In genomic region chr13:110138644-110139043, GRCm38 (mm10) we compare ENCODE assay signal across 17 mouse cellular contexts.
DNase-seq lines count a peak whose midpoint lies in the region; ATAC-seq and TF ChIP-seq lines count a peak whose summit lies in the region.
"Had no signal": no experiment of that assay in that cellular context is flagged by ENCODE, and none has a peak within 500 bp of the region (broad histone marks: within the 10 kb centered on the region; RNA-seq: fewer than 3 reads in every experiment).

No protein-coding gene starts in this region.

- H3K9ac ChIP-seq in hindbrain, embryonic 13.5 days = no peak overlapping the region
- H3K9ac ChIP-seq in hindbrain, embryonic 16.5 days (ENCODE audit: low read depth, low read length) = no peak overlapping the region
- no peak overlapping the region for H3K9ac ChIP-seq in midbrain, embryonic 11.5 days (ENCODE audit: low read length)
- H3K9ac ChIP-seq: embryonic facial prominence, embryonic 12.5 days; heart, embryonic 13.5 days had no signal

- DNase-seq in adrenal gland, postnatal 10 days = peak; percentile 13
- no peak for DNase-seq in adrenal gland, adult 8-10 months
- peak; percentile 74 for DNase-seq in midbrain, embryonic 11.5 days (ENCODE audit: low spot score, missing footprints)
- DNase-seq in midbrain, embryonic 10.5 days (ENCODE audit: low spot score) = no peak
- no peak for DNase-seq in lung, postnatal 10 days
- DNase-seq: gastrocnemius, postnatal 36 days; heart, adult 11 months; heart, postnatal 36 days; kidney, adult 11 months had no signal

- no peak for ATAC-seq in hindbrain, embryonic 13.5 days (ENCODE audit: low FRiP score)
- ATAC-seq in hindbrain, embryonic 16.5 days = no peak
- ATAC-seq in midbrain, embryonic 11.5 days (ENCODE audit: low FRiP score) = no peak
- ATAC-seq: activated CD4-positive, CD25-positive, alpha-beta regulatory T cell, adult 4 months; Patski had no signal

- H3K4me1 ChIP-seq in hindbrain, embryonic 13.5 days (replicated peaks) = peaks cover 22% of the 10 kb centered on the region
- H3K4me1 ChIP-seq in hindbrain, embryonic 16.5 days (ENCODE audit: control insufficient read depth, insufficient read depth, low read depth, low read length) = peaks cover 2% of the 10 kb centered on the region; the same call in 1 of the 2 replicates
- H3K4me1 ChIP-seq in midbrain, embryonic 11.5 days (ENCODE audit: control insufficient read depth, insufficient read depth, low read length) = no peaks in the 10 kb centered on the region
- H3K4me1 ChIP-seq in midbrain, embryonic 10.5 days = no peaks in the 10 kb centered on the region
- H3K4me1 ChIP-seq: embryonic facial prominence, embryonic 12.5 days had no signal

- H3K27ac ChIP-seq in hindbrain, embryonic 13.5 days = peak overlapping the region; percentile 14
- no peak overlapping the region for H3K27ac ChIP-seq in hindbrain, embryonic 16.5 days (ENCODE audit: low read depth, low read length)
- H3K27ac ChIP-seq in midbrain, embryonic 11.5 days (ENCODE audit: low read depth, low read length) = no peak overlapping the region
- H3K27ac ChIP-seq in midbrain, embryonic 10.5 days (replicated peaks) = no peak overlapping the region
- H3K27ac ChIP-seq: embryonic facial prominence, embryonic 12.5 days; heart, embryonic 13.5 days had no signal

- H3K4me2 ChIP-seq in hindbrain, embryonic 13.5 days = no peak overlapping the region
- H3K4me2 ChIP-seq in hindbrain, embryonic 16.5 days (ENCODE audit: low read length) = no peak overlapping the region
- H3K4me2 ChIP-seq in midbrain, embryonic 11.5 days = no peak overlapping the region
- peak overlapping the region; percentile 29 for H3K4me2 ChIP-seq in myocyte (ENCODE audit: low read depth)
- H3K4me2 ChIP-seq: embryonic facial prominence, embryonic 12.5 days had no signal

- no peak overlapping the region for H3ac ChIP-seq in myocyte (ENCODE audit: control insufficient read depth, insufficient read length)

- H3K27me3 ChIP-seq in hindbrain, embryonic 13.5 days = no peaks in the 10 kb centered on the region
- no peaks in the 10 kb centered on the region for H3K27me3 ChIP-seq in hindbrain, embryonic 16.5 days (replicated peaks; ENCODE audit: control insufficient read depth, insufficient read depth, low read length)
- no peaks in the 10 kb centered on the region for H3K27me3 ChIP-seq in midbrain, embryonic 11.5 days (ENCODE audit: control insufficient read depth, insufficient read depth, low read length)
- no peaks in the 10 kb centered on the region for H3K27me3 ChIP-seq in midbrain, embryonic 10.5 days (ENCODE audit: low read depth, poor library complexity, severe bottlenecking)
- H3K27me3 ChIP-seq in myocyte (ENCODE audit: control insufficient read depth, insufficient read depth, insufficient read length) = no peaks in the 10 kb centered on the region
- H3K27me3 ChIP-seq: CH12.LX; embryonic facial prominence, embryonic 12.5 days; heart, embryonic 13.5 days had no signal

- 76% methylated on average over 5 of the region's 5 CpGs for WGBS in hindbrain, embryonic 13.5 days
- 76% methylated on average over 5 of the region's 5 CpGs for WGBS in hindbrain, embryonic 16.5 days
- WGBS in midbrain, embryonic 11.5 days = 88% methylated on average over 5 of the region's 5 CpGs
- WGBS in midbrain, embryonic 10.5 days = 92% methylated on average over 5 of the region's 5 CpGs

- TF ChIP-seq POLR2A in myocyte (IDR thresholded peaks at IDR 0.05; ENCODE audit: insufficient read length, low read depth) = no peak

- no peaks in the 10 kb centered on the region for H3K36me3 ChIP-seq in hindbrain, embryonic 13.5 days
- no peaks in the 10 kb centered on the region for H3K36me3 ChIP-seq in hindbrain, embryonic 16.5 days (ENCODE audit: control insufficient read depth, insufficient read depth, low read length)
- no peaks in the 10 kb centered on the region for H3K36me3 ChIP-seq in midbrain, embryonic 11.5 days (ENCODE audit: control insufficient read depth, insufficient read depth, low read length)
- H3K36me3 ChIP-seq in midbrain, embryonic 10.5 days = no peaks in the 10 kb centered on the region
- H3K36me3 ChIP-seq in myocyte (ENCODE audit: control insufficient read depth, insufficient read depth) = no peaks in the 10 kb centered on the region
- H3K36me3 ChIP-seq: embryonic facial prominence, embryonic 12.5 days; heart, embryonic 13.5 days had no signal

- H3K79me2 ChIP-seq in myocyte (ENCODE audit: control insufficient read depth, insufficient read depth) = no peaks in the 10 kb centered on the region

- no peaks in the 10 kb centered on the region for H3K9me3 ChIP-seq in hindbrain, embryonic 13.5 days
- no peaks in the 10 kb centered on the region for H3K9me3 ChIP-seq in hindbrain, embryonic 16.5 days (ENCODE audit: control insufficient read depth, low read length)
- no peaks in the 10 kb centered on the region for H3K9me3 ChIP-seq in midbrain, embryonic 11.5 days (ENCODE audit: control insufficient read depth, low read length)
- H3K9me3 ChIP-seq in midbrain, embryonic 10.5 days (replicated peaks) = no peaks in the 10 kb centered on the region
- H3K9me3 ChIP-seq: embryonic facial prominence, embryonic 12.5 days; heart, embryonic 13.5 days had no signal

- H3K4me3 ChIP-seq in hindbrain, embryonic 13.5 days = no peak overlapping the region
- H3K4me3 ChIP-seq in hindbrain, embryonic 16.5 days (ENCODE audit: low read length) = no peak overlapping the region
- no peak overlapping the region for H3K4me3 ChIP-seq in midbrain, embryonic 11.5 days (ENCODE audit: low read depth, low read length)
- no peak overlapping the region for H3K4me3 ChIP-seq in midbrain, embryonic 10.5 days
- no peak overlapping the region for H3K4me3 ChIP-seq in myocyte
- H3K4me3 ChIP-seq: embryonic facial prominence, embryonic 12.5 days; heart, embryonic 13.5 days had no signal

TF ChIP-seq in myocyte, 11 proteins besides CTCF, POLR2A, EP300 and RAD21:
- no peak for TF ChIP-seq TCF12 (IDR thresholded peaks at IDR 0.05; ENCODE audit: insufficient read depth, poor library complexity, severe bottlenecking)

Comparison
In these comparisons a context has a peak if more than half of its experiments do, and no peak if none do; other contexts are left out.
1. DNase-seq: peak in adrenal gland, postnatal 10 days (single experiment) and midbrain, embryonic 11.5 days (single experiment); none in adrenal gland, adult 8-10 months (single experiment), midbrain, embryonic 10.5 days (single experiment) and lung, postnatal 10 days (single experiment).